Mouse (Mus musculus): ENCODE results near the gene Psmc5. TPM values are rescaled to one million over a fixed set of nuclear protein-coding genes. Genes with fewer than 3 reads are reported as not detected.
"Not testable (repeated sequence)": the region's sequence is repeated elsewhere in the genome, so short reads cannot be mapped to it uniquely, and the experiment has no call there.

The Psmc5 gene
- total RNA-seq (2021), result 100 to 1,000 TPM; 163 to 169 TPM

DNA sequence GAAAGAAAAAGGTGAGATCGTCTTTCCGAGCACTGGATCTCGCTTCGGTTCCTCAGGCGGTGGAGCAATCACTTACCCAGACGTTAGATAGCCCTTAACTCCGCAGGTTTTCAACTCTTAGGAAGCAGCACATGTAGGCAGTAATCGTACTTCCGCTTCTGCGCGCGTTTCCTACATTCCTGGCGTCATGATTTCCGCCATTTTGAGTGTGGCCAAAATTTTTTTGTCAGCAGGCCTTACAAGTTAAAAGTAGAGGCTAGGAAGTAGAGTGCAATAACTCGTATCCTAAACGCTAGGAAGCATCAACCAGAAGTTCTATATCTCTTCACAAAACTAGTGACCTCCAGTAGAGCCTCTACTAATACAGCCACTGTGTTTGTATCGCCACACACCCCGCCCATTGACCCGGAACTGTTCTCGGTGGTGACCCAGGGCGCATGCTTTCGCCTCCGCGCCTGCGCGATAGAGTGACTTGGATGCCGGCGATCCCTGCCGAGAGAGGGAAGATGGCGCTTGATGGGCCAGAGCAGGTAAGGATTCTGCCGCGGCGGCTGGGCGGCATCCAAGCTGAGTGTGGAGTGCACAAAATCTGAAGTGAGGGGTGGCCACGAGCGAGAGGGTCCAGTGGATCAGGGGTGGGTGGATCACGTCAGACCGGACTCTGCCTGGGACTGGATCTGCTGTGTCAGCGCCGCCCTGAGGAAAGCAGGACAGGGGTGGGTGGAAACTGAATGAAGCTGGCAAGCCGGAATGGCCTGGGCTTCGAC is at the start of gene Psmc5, which contains the start of gene Ftsj3:
Gene Psmc5 (plus strand): TSS at position 470 of the 767 bp plus-strand sequence.
Gene Ftsj3 (minus strand): TSS at position 395 of the 767 bp plus-strand sequence.
- DNase-seq, result peak; percentile 97 to 98

DNA sequence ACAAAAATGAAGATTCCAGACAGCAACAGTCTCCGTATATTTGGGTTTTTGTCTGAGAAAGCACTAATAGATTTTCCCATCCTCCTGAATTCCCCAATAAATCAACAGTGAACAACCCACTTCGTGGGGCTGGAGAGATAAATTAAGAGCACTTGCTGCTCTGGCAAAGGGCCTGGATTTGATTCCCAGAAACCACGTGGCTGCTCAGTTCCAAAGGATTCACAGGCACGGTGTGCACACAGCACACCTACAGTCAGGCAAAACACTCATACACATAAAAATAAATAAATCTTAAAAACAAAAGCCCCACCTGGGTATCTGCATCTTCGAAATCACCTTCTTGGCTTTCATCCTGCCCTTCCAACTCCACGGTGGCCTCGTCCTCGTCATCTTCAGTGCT is 43.2 kb upstream of the Psmc5 start:
- DNase-seq, result peak in 1 of 2 experiments; percentile 17

DNA sequence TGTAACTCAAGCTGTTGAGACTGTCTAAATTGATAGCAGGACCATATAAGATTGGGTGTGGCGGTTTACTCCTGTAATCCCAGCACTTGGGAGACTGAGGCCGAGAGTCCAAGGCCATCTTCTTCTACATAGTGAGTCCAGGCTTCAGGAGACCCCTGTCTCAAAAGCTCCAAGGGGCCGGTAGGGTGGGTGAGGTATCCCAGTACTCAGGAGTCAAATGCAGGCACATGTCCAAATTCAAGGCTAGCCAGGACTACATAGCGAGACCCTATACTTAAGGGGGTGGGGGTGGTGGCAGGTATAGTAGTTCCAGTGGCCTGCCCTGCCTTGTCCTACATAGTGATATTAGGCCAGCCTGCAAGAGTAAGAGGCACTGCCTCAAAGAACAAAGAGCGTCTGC is 41.1 kb upstream of the Psmc5 start:
- DNase-seq, result no peak

DNA sequence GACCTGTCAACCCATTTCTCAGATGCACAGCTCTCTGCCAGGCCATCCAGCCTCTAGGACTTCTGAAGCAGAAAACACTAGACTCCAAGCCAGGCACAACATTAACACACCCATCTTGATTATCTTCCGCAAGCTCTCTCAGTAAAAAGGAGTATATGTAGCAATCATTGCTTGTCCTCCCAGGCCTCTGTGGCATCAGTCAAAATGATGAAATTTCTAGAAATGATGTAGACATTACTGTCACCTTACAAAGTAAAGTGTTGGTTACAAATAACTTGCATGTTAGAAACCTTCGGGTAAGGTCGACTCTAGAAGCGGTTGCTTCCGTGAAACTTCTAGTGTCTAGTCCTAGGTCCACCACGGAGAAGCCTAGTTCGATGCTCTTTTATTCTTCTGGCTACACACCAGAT is 40.5 kb upstream of the Psmc5 start:
- DNase-seq, result no peak

DNA sequence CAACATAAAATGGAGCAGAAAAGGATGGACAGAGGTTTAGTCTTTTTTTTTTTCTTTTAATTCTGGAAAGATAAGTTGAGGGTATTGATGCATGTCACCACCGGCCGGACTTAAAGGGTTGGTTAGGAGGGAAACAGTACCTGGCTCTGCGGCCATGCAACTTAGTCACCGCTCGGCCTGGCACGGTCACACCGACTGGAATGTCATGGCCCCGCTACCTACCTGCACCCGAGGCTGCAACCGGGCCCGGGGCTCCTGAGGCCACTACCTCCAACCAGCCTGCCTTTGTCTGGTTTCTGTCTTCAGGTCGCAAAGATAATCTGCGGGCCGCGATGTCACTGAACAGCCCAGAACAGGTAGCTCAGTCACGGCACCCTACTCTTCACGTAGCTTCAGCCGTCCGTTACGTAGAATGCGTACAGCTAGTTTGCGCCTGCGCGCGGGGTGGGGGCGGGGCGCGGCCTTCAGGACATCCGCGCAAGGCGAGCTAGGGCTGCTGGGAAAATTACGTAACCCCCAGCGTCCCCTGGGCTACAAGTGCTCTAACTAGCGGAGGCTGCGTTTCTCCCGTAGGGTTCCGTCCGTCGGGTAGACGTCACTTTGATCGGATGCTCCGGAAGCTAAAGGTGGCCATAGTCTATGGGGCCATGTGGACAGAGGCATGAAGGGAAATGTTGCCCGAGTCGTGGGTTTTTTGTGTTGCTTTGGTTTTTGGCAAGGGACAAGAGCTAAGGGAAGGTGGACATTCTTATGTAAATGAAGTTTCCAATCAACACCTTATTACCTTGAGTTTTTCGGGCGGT is 39.8 kb upstream of the Psmc5 start, which contains the start of gene Ccdc47:
Gene Ccdc47 (minus strand): TSS at position 418 of the 803 bp plus-strand sequence.
- peak; percentile 95 to 96 for DNase-seq

DNA sequence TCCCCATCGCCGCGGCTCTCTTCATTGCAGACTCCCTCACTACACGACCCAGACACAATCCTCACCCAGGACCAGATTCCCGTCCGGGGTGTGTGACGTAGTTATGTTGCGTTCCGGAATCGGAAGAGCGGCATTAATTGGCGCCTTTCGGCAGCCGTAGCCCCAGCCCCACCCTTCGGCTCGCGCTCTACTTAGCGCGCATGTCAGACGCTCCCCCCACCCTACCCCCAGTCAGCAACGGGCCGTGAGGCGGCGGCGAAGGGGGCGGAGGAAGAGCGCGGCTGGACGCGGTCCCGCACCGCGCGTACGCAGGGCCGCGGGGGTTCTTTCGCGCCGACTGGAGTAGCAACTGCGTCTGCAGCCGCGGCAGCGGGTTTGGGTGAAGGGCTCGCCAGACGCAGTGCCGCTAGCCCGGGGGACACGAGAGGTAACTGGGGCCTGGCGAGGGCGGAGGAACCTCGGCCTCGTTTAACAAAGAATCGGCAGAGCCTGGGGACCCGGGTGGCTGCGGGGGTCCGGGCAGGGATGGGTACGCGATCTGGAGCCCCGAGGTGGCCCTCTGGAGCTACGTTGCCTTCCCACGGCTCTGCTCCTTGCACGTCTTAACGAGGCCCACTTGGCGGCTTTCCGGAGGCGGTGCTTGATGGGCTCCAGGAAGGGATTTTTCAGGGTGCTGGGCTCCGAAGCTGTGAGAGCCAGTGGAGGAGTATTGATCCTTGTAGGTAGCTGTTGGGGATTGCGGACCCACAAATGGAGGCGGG is 39.0 kb upstream of the Psmc5 start, which contains the start of gene Ddx42:
Gene Ddx42 (plus strand): TSS at position 197 of the 761 bp plus-strand sequence.
- peak; percentile 89 to 92 for DNase-seq

DNA sequence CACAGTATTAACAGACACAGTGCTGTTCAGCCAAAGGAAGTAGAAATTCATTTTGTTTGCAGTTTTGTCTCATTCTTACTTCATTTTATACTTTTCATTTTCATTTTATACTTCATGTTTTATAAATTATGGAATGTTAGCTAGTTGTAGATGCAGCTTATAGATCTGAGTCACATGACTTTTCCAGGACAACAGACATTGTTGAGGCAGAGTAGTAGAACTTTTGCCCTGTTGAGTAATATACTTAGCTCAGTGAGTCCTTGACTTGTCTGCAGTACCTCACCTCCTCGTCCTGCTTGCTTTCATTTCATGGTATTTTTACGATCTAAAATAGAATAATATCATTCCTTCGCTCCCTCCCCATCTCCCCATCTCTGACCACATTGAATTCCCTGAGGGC is 35.4 kb upstream of the Psmc5 start:
- no peak for DNase-seq

DNA sequence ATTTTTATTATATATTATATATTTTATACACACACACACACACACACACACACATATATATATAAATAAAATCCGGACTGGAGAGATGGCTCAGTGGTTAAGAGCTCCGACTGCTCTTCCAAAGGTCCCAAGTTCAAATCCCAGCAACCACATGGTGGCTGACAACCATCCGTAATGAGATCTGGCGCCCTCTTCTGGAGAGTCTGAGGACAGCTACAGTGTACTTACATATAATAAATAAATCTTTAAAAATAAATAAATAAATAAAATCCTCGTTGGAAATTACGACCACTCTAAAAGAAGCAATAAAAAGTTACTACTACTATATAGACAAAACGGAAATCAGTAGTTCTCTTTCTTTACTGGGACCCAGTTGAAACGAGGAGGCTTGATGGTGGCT is 22.0 kb upstream of the Psmc5 start:
- DNase-seq, result not testable (repeated sequence)

DNA sequence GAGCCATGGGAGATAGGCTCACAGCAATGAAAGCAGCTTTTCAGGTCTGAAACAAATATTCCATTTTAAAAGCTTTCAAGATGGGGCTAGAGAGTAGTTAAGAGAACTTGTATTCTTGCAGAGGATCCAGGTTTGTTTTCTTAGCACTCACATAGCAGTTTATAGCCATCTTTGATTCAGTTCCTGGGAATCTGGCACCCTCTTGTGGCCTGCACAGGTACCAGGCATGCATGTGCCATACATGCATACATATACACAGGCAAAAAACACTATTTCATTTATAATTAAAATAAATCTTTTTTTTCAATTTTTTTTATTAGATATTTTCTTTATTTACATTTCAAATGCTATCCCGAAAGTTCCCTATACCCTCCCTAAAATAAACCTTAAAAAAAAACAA is 9.1 kb upstream of the Psmc5 start:
- DNase-seq, result no peak

DNA sequence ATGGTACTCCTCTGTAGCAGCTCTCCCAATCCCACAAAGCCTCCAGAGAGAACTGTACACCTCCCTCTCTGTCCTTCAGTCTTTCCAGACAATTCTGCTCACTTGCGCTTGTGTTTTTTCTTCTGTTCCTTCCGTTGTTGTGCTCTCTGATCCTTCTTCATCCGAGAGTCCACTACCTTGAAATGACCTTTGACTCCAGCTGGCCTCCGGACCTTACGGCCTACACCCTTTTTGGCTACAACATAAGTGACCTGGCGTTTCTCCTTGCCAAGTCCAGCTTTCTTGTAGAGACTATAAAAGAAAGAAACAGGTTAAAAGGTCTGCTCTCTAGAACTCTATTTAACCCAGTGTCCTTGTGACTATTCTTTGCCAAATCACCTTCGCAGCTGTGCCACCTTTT is 6.6 kb upstream of the Psmc5 start:
- DNase-seq, result no peak

DNA sequence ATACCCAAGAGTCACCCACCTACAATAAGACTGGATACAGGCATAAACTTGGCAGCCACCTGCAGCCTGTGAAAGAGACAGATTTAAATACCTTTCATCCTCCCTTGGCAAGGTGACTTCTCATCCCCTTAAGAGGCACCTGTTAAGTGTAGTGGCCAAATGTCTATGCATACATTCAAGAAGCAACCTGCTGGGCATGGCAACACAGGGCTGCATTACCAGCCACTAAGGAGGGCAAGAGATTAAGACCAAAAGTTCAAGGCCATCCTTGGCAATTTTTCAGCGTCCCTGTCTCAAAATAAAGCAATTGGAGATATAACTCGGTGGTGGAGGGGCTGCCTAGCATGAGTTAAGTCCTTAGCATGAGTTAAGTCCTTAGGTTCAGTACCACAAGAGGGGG is 1.2 kb upstream of the Psmc5 start:
- DNase-seq, result no peak

DNA sequence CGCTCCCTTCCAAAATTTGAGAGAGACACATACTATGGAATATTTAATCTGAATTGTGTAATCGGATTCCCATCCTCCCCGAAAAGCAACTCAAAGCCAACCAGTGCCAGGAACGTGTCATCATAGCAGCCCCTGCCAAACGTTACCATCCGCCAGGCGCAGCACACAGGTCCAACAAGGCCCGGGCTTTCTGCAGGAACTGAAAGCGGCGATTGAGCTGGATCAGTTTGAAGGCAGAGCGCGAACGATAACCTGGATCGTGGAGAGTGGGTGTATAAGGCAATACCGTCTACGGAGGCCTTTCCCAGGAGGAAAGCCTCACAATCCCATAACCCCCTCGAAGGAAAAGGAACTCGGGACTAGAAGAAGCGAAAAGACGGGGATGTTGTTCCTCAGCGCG is 780 bp upstream of the Psmc5 start:
- no peak for DNase-seq

DNA sequence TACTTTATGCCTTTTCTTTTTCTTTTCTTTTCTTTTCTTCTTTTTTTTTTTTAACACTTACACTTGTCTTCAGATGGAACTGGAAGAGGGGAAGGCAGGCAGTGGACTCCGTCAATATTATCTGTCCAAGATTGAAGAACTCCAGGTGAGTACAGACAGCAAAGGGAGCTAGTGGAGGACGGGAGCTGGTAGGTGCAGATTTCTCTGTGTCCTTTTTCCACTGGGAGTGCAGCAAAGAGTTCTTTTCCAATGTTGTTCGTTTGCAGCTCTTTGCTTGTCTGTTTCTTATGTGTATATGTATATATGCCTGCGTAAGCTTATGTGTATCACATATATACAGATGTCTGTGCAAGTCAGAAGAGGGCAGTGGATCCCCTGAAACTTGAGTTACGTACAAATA is 821 bp downstream of the Psmc5 start:
- no peak for DNase-seq

DNA sequence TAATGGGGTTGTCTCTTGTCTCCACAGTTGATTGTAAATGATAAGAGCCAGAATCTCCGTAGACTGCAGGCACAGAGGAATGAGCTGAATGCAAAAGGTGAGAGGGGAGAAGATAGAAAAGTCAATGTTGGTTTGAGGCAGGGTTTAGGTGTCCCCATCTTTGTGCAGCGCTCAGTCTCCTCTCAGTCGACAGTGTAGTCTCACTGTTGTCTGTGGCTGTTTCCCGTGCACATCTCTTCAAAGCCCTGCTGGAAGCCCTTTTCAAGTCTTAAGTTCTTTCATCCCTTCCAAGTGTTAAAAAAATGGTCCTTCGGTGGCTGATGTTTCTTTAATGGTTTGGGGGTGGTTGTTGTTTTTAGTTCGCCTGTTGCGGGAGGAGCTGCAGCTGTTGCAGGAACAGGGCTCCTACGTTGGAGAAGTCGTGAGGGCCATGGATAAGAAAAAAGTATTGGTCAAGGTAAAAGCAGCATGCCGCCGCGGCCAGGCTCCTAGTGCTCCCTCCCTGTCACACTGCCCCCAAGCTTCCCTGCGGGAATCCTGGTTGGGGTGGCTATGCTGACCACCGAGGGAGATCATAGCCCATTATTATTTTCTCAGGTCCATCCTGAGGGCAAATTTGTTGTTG is 5.0 kb downstream of the Psmc5 start:
- no peak for DNase-seq

DNA sequence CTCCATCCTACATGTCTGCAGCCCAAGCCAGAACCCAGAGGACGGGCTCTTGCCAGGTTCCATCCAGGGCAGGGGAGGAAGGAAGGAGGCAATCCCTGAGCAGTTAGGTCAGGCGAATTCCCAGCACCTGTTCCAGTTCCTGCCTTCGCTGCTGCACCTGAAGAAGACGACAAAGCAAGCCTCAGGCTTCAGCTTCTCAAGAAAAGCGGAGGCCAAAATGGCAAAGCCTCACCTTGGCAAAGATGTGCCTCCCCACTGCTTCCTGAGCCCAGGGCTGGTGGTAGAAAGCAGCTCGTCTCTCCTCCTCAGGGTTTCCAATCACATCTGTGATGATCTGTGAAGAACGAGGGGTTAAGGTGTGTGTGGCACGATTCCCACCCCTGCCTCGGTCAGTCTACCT is 8.0 kb downstream of the Psmc5 start:
- DNase-seq, result no peak

DNA sequence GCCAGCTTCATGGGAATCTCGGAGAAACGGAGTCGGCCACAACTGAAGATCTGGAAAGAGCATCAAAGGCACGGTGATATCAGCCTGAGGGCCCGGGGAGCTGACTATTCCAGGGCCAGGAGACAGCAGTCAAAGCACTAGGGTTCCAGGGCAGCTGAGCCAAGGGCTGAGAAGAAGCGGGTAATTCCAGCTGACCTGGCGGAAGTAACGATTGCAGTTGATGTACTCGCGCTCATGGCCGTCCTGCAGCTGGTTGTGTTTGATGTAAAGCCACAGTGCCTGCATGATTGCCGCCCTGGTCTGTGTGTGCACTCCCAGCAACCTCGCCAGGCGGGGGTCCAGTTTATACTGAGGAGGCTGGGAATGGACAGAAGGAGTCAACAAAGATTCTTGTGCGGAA is 9.0 kb downstream of the Psmc5 start:
- no peak for DNase-seq

DNA sequence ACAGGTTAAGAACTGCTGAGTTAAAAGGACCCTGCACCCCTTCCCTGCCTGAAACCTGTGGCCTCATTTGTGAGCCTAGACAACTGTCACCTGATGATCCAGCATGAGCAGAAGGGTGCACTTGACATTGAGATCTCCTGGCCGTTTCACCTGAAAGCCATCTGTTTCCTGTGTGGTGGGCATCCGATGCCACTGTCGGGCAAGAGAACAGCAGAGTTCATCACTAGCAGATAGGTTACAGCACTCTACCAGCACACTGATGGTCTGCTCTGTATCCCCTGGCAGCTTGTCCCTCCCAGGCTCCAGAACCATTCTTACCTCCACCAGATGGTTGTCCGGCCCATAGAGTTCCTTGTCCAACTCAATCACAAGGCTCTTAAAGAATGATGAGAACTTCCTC is 9.6 kb downstream of the Psmc5 start:
- no peak for DNase-seq

DNA sequence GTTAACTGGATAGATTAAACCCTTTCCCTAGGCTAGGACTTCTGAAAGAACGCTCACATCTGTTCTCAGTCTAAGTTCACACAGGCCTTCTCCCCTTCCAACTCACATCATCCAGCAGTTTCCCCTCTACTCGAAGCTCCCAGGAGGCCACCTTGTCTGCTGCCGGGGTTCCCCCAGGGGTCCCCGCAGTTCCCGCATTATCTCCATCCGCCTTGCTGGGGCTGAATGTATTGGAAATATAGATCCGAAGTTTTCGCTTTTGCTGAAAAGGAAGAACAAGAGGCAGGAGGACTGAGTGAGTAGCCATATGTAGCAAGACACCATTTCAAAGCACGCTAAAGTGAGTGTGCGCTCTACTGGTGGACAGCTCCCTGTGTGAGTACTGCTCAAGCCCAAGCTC is 10.5 kb downstream of the Psmc5 start:
- DNase-seq, result no peak

DNA sequence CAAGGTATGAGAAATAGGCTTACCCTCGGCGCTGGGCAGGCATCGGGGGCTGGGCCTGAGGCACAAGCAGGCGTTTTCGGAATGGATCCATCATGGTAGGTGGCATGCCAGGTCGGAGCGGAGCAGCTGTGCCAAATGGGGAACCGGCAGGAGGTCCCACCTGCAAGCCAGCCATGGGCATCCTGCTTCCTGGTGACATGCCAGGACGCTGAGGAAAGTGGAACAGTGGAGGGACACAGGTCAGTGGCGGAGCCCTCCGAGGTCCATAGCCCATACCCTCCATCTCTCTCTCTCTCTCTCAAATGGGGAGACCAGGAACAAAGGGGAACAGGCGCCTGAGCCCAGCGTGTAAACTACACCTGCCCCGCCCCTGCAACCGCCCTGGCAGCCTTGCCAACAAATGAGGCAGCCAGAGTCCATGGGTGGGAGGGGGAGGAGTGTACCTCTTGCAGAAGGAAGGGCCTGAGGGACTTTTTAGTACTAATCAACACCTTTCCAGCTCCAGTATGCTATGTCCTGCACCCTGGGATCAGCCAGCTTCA is 11.4 kb downstream of the Psmc5 start:
- DNase-seq, result peak in 1 of 2 experiments; percentile 40

DNA sequence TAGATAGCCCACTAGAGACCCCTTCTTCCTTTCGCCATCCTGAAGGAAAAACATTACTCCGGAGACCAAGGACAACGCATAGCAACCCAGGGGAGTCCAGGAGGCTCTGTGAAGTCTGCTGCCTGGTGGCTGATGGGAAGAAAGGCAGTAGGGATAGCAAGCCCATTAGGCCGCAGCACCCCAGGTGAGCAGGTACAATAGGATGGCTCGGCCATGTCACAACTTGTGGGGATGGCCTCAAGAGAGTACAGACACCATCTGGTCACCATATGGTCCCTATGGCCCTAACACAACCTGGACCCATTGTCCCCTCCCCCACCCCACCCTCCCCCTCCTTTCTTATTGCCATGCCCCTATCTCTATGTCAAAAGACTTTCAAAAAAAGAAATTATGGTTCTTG is 11.9 kb downstream of the Psmc5 start:
- no peak for DNase-seq

DNA sequence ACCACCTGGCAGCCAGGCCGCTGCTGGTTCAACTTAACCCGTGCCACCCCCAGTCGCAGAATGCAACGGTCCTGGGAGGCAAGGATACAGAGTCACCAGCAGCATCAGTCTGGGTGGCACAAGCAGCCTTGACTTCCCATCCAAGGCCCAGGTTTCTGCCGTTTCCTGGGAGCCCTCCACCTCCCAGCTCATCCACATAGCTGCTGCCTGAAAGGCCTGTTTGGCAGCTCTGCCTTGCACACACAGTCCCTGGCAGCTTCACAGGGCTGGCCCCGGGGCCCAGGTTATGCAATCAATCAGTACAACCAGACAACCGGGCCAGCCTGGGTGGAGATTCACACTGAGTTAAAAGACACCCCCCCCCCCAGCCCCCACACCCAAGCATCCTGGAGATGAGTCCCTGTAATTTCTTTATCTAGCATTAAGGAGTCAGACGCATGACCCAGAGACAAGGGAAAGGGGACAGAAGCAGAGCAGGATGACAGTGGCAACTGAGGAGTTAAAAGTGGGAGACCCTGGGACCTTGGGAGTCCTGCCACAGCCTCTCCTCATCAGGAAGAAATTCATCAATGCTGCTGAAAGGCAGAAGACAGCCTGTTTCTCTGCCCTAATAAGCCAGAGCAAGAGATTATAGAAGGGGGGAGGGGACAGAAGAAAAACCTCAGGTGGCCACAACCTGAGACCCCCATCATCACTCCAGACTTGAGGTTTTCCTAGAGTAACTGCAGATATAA is 12.5 kb downstream of the Psmc5 start:
- DNase-seq, result peak; percentile 76 to 83

Data from layer of hippocampus, postnatal 36 days (tissue).